Mouse (Mus musculus) cerebellum, adult 9-10 months (tissue): Measurements from ENCODE around the gene Pemt.

Experiments used
- DNase-seq: peaks from one replicate; pipeline ENCODE4 v3.0.0; 2022

Gene Pemt

GRCm38 (mm10) chr11:59941391-59941790 is 104.9 kb downstream of the Pemt start:
- DNase-seq: no peak

- no peak for DNase-seq
These were observed 105.6 kb downstream of the Pemt start for GRCm38 (mm10) chr11:59940645-59941044.

- DNase-seq: no peak
These were observed 106.5 kb downstream of the Pemt start for GRCm38 (mm10) chr11:59939821-59940220.

- no peak for DNase-seq
These were observed 108.7 kb downstream of the Pemt start for GRCm38 (mm10) chr11:59937615-59938014.

DNA sequence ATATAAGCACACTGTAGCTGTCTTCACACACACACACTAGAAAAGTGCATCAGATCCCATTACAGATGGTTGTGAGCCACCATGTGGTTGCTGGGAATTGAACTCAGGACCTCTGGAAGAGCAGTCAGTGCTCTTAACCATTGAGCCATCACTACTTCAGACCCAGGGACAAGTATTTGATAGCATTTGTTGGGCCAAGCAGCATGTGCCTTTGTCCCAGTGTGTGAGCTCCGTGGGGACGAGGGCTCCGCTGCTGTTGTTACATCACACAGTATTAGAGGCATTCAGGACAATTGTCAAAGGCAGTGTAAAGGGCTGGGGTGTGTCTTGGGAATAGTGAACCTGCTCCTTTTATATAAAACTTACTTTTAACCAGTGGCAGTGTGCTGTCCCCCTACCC is 109.3 kb downstream of the Pemt start:
- no peak for DNase-seq

DNA sequence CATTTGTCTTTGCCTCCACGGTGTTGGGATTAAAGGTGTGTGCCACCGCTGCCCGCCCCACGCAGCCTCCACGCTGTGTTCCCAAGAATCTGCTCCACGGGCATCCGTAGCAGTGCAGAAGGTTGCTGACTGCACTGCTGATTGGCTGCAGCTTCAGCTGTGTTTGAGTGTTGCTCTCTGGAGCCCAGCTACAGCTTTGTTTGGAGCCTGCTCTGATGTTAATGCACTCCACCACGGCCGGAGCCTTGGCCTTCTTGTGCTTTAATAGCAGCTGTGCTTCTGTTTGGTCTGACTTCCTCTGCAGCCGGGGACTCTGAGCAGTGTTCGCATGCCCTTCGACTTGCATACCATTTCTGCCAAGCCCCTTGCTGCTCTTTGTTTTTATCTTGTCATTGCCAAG is 112.3 kb downstream of the Pemt start:
- DNase-seq: no peak

GRCm38 (mm10) chr11:59932560-59933337 is 113.5 kb downstream of the Pemt start:
- DNase-seq: no peak

DNA sequence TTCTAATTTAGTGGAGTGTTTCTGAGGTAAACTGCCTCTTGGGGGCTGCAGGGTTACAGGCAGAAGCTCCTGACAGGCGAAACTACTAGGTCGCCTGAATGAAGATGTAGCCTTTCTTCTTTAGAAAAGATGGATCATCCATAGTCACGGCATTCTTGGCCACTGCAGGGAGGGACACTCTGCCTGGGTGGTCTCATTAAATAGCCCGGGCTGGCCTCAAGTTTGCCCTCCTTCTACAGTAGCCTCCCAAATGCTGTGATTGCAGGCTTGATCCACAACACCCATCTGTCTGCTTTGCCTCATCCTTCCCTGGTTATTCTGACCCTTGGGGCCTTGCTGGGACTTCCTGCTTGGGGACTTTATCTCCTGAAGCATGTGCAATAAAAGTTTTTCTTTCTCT is 116.3 kb downstream of the Pemt start:
- no peak for DNase-seq

GRCm38 (mm10) chr11:59921265-59921664 is 125.0 kb downstream of the Pemt start:
- no peak for DNase-seq
